Mouse (Mus musculus): ENCODE measurements at regions not wholly inside any gene's neighbourhood (a gene's known extent, or its start where the extent isn't known, plus 50 kb on each side); places are given as distances from the start of the nearest gene placed in this dataset.

DNA sequence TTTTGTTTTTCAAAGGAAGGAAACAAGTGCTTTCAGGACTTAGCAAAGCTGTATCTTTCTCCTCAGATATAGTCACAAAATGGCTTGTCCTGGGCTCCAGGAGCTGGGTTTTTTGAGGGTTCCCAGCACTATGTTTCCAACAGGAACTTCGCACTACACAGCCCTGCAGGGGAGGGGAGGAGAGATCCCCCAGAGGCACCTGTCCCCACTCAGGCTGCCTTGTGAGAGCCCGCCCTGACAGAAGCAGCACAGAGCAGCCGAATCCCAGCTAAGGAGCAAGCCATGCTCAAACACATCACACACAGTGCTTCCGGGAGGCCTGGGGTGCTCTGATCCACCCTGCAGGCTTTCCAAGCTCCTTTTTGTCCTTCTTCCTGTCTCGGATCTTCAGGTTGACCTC, 108.6 kb upstream of the Cdh4 start:
- no peak for TF ChIP-seq POLR2A (IDR thresholded peaks at IDR 0.05; ENCODE audit: extremely low read depth, insufficient read depth, low read length)
- no peak for TF ChIP-seq CTCF (IDR thresholded peaks at IDR 0.05; ENCODE audit: extremely low read depth, insufficient read depth, low read length)
